Mouse (Mus musculus) frontal cortex, postnatal 10 days (tissue): ENCODE measurements at regions not wholly inside any gene's neighbourhood (a gene's known extent, or its start where the extent isn't known, plus 50 kb on each side); places are given as distances from the start of the nearest gene placed in this dataset.

Source experiments
- DNase-seq, 2 experiments: peaks; one replicate each; pipeline ENCODE4 v3.0.0; 2022; ENCODE audit warnings: low spot score in 2 of 2, mixed read lengths in 1 of 2

GRCm38 (mm10) chr14:60439106-60439505, 66.0 kb downstream of the Amer2 start:
- no peak for DNase-seq

- no peak for DNase-seq
These were observed 70.9 kb downstream of the Amer2 start for GRCm38 (mm10) chr14:60443821-60444551.

- DNase-seq: no peak
These were observed 71.5 kb downstream of the Amer2 start for GRCm38 (mm10) chr14:60444552-60444937.

- no peak for DNase-seq
These were observed 73.0 kb downstream of the Amer2 start for GRCm38 (mm10) chr14:60446037-60446436.

- no peak for DNase-seq
These were observed 78.2 kb downstream of the Amer2 start for GRCm38 (mm10) chr14:60451216-60451615.

GRCm38 (mm10) chr14:60451684-60452083, 78.6 kb downstream of the Amer2 start:
- DNase-seq: no peak

- no peak for DNase-seq
These were observed 83.7 kb downstream of the Amer2 start for GRCm38 (mm10) chr14:60456767-60457166.

GRCm38 (mm10) chr14:60484996-60485888, 112.2 kb downstream of the Amer2 start:
- DNase-seq: peak; percentile 44 to 65

- no peak for DNase-seq
These were observed 112.8 kb downstream of the Amer2 start for GRCm38 (mm10) chr14:60485889-60486274.

GRCm38 (mm10) chr14:60486278-60486935, 113.3 kb downstream of the Amer2 start:
- DNase-seq: no peak

GRCm38 (mm10) chr14:60489111-60489510, 116.1 kb downstream of the Amer2 start:
- DNase-seq: no peak

- no peak for DNase-seq
These were observed 117.8 kb downstream of the Amer2 start for GRCm38 (mm10) chr14:60490886-60491285.

GRCm38 (mm10) chr14:60495441-60495840, 122.4 kb downstream of the Amer2 start:
- DNase-seq: no peak

- no peak for DNase-seq
These were observed 129.5 kb downstream of the Amer2 start for GRCm38 (mm10) chr14:60502552-60502951.

- no peak for DNase-seq
These were observed 128.7 kb upstream of the Spata13 start for GRCm38 (mm10) chr14:60505066-60505465.

- DNase-seq: no peak
These were observed 127.5 kb upstream of the Spata13 start for GRCm38 (mm10) chr14:60506296-60506695.

- no peak for DNase-seq
These were observed 120.2 kb upstream of the Spata13 start for GRCm38 (mm10) chr14:60513560-60513959.

GRCm38 (mm10) chr14:60515094-60515786, 118.6 kb upstream of the Spata13 start:
- DNase-seq: no peak

GRCm38 (mm10) chr14:60517891-60518290, 115.9 kb upstream of the Spata13 start:
- DNase-seq: no peak

GRCm38 (mm10) chr14:60523010-60523409, 110.8 kb upstream of the Spata13 start:
- DNase-seq: no peak

- DNase-seq: no peak
These were observed 108.9 kb upstream of the Spata13 start for GRCm38 (mm10) chr14:60524869-60525268.
